Mouse (Mus musculus): ENCODE measurements at regions not wholly inside any gene's neighbourhood (a gene's known extent, or its start where the extent isn't known, plus 50 kb on each side); places are given as distances from the start of the nearest gene placed in this dataset.

GRCm38 (mm10) chr10:42102320-42102719, 84.1 kb upstream of the Armc2 start:
- TF ChIP-seq CTCF (IDR thresholded peaks at IDR 0.05; ENCODE audit: control insufficient read depth, insufficient read depth, low read length) (no peak), POLR2A (IDR thresholded peaks at IDR 0.05; ENCODE audit: borderline replicate concordance, control insufficient read depth, low read depth, low read length) (no peak)
- H3K27ac ChIP-seq (ENCODE audit: control insufficient read depth, insufficient read depth, low read depth, low read length, poor library complexity), result no peak overlapping the region
- no peaks in the 10 kb centered on the region for H3K4me1 ChIP-seq (ENCODE audit: control insufficient read depth, insufficient read depth, low read length)
- no peak overlapping the region for H3K4me3 ChIP-seq (replicated peaks; ENCODE audit: control insufficient read depth, low read depth, low read length)
- WGBS, result 87% methylated on average over 8 of the region's 8 CpGs

- H3K27ac ChIP-seq (ENCODE audit: control insufficient read depth, insufficient read depth, low read depth, low read length, poor library complexity), result no peak overlapping the region
- no peaks in the 10 kb centered on the region for H3K4me1 ChIP-seq (ENCODE audit: control insufficient read depth, insufficient read depth, low read length)
- WGBS, result 86% methylated on average over 6 of the region's 6 CpGs
- no peak overlapping the region for H3K4me3 ChIP-seq (replicated peaks; ENCODE audit: control insufficient read depth, low read depth, low read length)
- TF ChIP-seq POLR2A (IDR thresholded peaks at IDR 0.05; ENCODE audit: borderline replicate concordance, control insufficient read depth, low read depth, low read length), result no peak
- no peak for TF ChIP-seq CTCF (IDR thresholded peaks at IDR 0.05; ENCODE audit: control insufficient read depth, insufficient read depth, low read length)
Observed at GRCm38 (mm10) chr10:42101096-42101495, 82.9 kb upstream of the Armc2 start.

- H3K4me1 ChIP-seq (ENCODE audit: control insufficient read depth, insufficient read depth, low read length), result no peaks in the 10 kb centered on the region; the same call in 1 of the 2 replicates
- H3K4me3 ChIP-seq (replicated peaks; ENCODE audit: control insufficient read depth, low read depth, low read length), result no peak overlapping the region
- no peak overlapping the region for H3K27ac ChIP-seq (ENCODE audit: control insufficient read depth, insufficient read depth, low read depth, low read length, poor library complexity)
- WGBS, result 37% methylated on average over 6 of the region's 6 CpGs
- TF ChIP-seq CTCF (IDR thresholded peaks at IDR 0.05; ENCODE audit: control insufficient read depth, insufficient read depth, low read length) (no peak), POLR2A (IDR thresholded peaks at IDR 0.05; ENCODE audit: borderline replicate concordance, control insufficient read depth, low read depth, low read length) (no peak)
Observed at GRCm38 (mm10) chr10:42096924-42097323, 78.7 kb upstream of the Armc2 start.

GRCm38 (mm10) chr10:42095986-42096385, 77.7 kb upstream of the Armc2 start:
- Histone ChIP-seq H3K4me1 (ENCODE audit: control insufficient read depth, insufficient read depth, low read length) (no peaks in the 10 kb centered on the region; the same call in 1 of the 2 replicates), H3K27ac (ENCODE audit: control insufficient read depth, insufficient read depth, low read depth, low read length, poor library complexity) (no peak overlapping the region), H3K4me3 (replicated peaks; ENCODE audit: control insufficient read depth, low read depth, low read length) (no peak overlapping the region)
- whole genome bisulfite sequencing, result 91% methylated on average over 10 of the region's 10 CpGs
- TF ChIP-seq CTCF (IDR thresholded peaks at IDR 0.05; ENCODE audit: control insufficient read depth, insufficient read depth, low read length) (no peak), POLR2A (IDR thresholded peaks at IDR 0.05; ENCODE audit: borderline replicate concordance, control insufficient read depth, low read depth, low read length) (no peak)

- 89% methylated on average over 24 of the region's 24 CpGs for WGBS
- Histone ChIP-seq H3K27ac (ENCODE audit: control insufficient read depth, insufficient read depth, low read depth, low read length, poor library complexity) (no peak overlapping the region), H3K4me3 (replicated peaks; ENCODE audit: control insufficient read depth, low read depth, low read length) (no peak overlapping the region), H3K4me1 (ENCODE audit: control insufficient read depth, insufficient read depth, low read length) (peaks cover under 1% of the 10 kb centered on the region; the same call in 1 of the 2 replicates)
- no peak for TF ChIP-seq CTCF (IDR thresholded peaks at IDR 0.05; ENCODE audit: control insufficient read depth, insufficient read depth, low read length)
- no peak for TF ChIP-seq POLR2A (IDR thresholded peaks at IDR 0.05; ENCODE audit: borderline replicate concordance, control insufficient read depth, low read depth, low read length)
Observed at GRCm38 (mm10) chr10:42094274-42095000, 76.2 kb upstream of the Armc2 start.

DNA sequence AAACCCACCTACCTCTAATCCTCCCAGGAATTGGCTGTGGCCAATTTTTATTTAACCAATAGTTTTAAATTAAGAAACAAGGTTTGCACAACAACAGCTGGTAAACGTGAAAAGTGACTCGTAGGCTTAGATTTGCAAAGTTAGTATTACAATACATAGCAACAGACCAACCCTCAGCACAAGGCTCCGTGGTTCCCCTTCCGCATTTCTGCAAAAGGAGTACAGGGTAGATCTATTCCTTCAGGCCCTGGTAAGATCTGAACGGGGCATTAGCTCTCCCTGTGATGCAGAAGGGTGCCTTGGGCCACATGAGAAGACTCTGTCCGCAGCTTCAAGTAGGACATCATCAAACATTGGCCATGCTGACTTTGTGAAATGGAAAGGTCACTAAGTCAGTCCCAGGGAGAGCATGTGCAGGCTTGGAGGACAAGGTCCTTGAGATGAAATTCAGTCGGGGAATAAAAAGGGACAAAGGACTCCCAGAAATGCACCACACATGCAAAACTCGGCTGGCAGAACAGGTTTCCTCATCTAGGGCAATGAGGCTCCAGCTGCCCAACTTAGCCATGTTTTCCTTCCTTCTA, 75.0 kb upstream of the Armc2 start:
- TF ChIP-seq POLR2A (IDR thresholded peaks at IDR 0.05; ENCODE audit: borderline replicate concordance, control insufficient read depth, low read depth, low read length) (no peak), CTCF (IDR thresholded peaks at IDR 0.05; ENCODE audit: control insufficient read depth, insufficient read depth, low read length) (no peak)
- Histone ChIP-seq H3K27ac (ENCODE audit: control insufficient read depth, insufficient read depth, low read depth, low read length, poor library complexity) (no peak overlapping the region), H3K4me3 (replicated peaks; ENCODE audit: control insufficient read depth, low read depth, low read length) (no peak overlapping the region), H3K4me1 (ENCODE audit: control insufficient read depth, insufficient read depth, low read length) (peaks cover 2% of the 10 kb centered on the region; the same call in 1 of the 2 replicates)
- WGBS, result 33% methylated on average over 8 of the region's 8 CpGs

DNA sequence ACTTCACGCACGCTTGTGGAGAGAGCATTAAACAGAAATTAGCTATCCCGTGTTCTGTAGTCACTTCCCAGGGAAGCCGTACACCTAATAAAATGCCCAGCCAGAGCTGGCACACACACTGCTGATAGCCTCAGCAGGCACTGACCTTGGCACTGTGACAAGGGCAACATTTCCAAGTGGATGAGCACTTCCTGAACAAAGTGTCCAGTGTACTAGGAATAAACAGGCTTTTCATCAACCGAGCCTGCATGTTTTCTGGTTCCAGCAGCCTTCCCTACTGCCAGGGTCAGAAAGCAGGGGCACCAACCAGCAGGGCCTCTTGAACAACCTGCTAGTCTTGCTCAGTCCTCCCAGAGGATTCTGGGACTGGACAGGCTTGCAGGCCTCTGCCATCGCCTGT, 74.3 kb upstream of the Armc2 start:
- WGBS, result 85% methylated on average over 6 of the region's 6 CpGs
- no peak overlapping the region for H3K4me3 ChIP-seq (replicated peaks; ENCODE audit: control insufficient read depth, low read depth, low read length)
- TF ChIP-seq CTCF (IDR thresholded peaks at IDR 0.05; ENCODE audit: control insufficient read depth, insufficient read depth, low read length) (no peak), POLR2A (IDR thresholded peaks at IDR 0.05; ENCODE audit: borderline replicate concordance, control insufficient read depth, low read depth, low read length) (no peak)
- peaks cover 2% of the 10 kb centered on the region; the same call in 1 of the 2 replicates for H3K4me1 ChIP-seq (ENCODE audit: control insufficient read depth, insufficient read depth, low read length)
- H3K27ac ChIP-seq (ENCODE audit: control insufficient read depth, insufficient read depth, low read depth, low read length, poor library complexity), result no peak overlapping the region

- Histone ChIP-seq H3K27ac (ENCODE audit: control insufficient read depth, insufficient read depth, low read depth, low read length, poor library complexity) (no peak overlapping the region), H3K4me1 (ENCODE audit: control insufficient read depth, insufficient read depth, low read length) (peaks cover 2% of the 10 kb centered on the region; the same call in 1 of the 2 replicates), H3K4me3 (replicated peaks; ENCODE audit: control insufficient read depth, low read depth, low read length) (no peak overlapping the region)
- TF ChIP-seq CTCF (IDR thresholded peaks at IDR 0.05; ENCODE audit: control insufficient read depth, insufficient read depth, low read length) (no peak), POLR2A (IDR thresholded peaks at IDR 0.05; ENCODE audit: borderline replicate concordance, control insufficient read depth, low read depth, low read length) (no peak)
- 71% methylated on average over 11 of the region's 11 CpGs for WGBS
Observed at GRCm38 (mm10) chr10:42091546-42092168, 73.4 kb upstream of the Armc2 start.
